Mouse (Mus musculus) ES-Bruce4 (cell line): Measurements from ENCODE around the gene Ikbke.

Source experiments
- CTCF ChIP-seq: IDR thresholded peaks from one replicate; pipeline ENCODE4 v1.8.1; 2011; ENCODE audit warnings: low read depth, low read length
- EP300 ChIP-seq: IDR thresholded peaks from 2 replicates; pipeline ENCODE4 v1.6.1; 2011; ENCODE audit warnings: low read depth, low read length; ENCODE audit not compliant: insufficient read depth
- POLR2A ChIP-seq: IDR thresholded peaks from one replicate; pipeline ENCODE4 v1.8.1; 2011; ENCODE audit warnings: low read length; ENCODE audit not compliant: insufficient read depth

GRCm38 (mm10) chr1:131208800-131209199 is 70.6 kb downstream of the Ikbke start:
- TF ChIP-seq CTCF: no peak
- no peak for TF ChIP-seq POLR2A
- no peak for TF ChIP-seq EP300
